Mouse (Mus musculus): ENCODE measurements around the gene R3hcc1l. TPM values are rescaled to one million over a fixed set of nuclear protein-coding genes. Genes with fewer than 3 reads are reported as not detected.

R3hcc1l gene
- total RNA-seq, 2 experiments from 2014 or later: 13.4 to 20.7 TPM

DNA sequence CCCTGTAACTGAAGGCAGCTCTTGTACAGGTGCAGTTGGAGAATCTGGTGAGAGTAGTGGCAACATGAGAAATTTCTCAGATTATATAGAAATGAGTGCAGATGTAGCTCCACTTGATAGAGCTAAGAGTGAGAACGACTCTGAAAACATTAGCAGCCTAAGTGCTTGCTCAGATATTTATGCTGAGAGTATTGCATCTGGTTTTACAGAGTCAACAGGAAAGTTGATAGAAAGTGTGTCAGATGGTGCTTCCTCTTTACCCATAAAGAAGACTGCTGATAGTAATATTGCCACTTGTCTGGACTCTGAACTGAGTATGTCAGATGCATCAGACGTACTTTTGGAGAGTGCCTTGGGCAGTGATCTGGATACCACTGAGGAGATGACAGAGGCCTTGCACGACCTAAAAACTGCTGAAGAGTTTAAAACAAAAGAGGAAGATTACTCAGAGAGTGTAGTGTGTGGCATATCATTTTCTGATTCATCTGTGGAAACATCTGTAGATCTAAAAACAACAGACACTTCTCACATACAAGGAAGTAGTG is 45.2 kb downstream of the R3hcc1l start:
- no peak for TF ChIP-seq CTCF (IDR thresholded peaks at IDR 0.05)
- Histone ChIP-seq H3K4me3 (no peak overlapping the region), H3K27ac (no peak overlapping the region)
- no peak for DNase-seq
- intact Hi-C loops (cut with DNase I): loop anchor here (5.0 kb wide), 1 partner anchor 41 kb away; no protein-coding TSS in a partner anchor

- no peak overlapping the region; the same call in 1 of the 2 replicates for H3K27ac ChIP-seq
- DNase-seq: peak; percentile 35
- intact Hi-C loops (cut with DNase I): no loop called here
- TF ChIP-seq CTCF (IDR thresholded peaks at IDR 0.05): no peak
- H3K4me3 ChIP-seq: no peak overlapping the region
These were observed 47.9 kb downstream of the R3hcc1l start for GRCm38 (mm10) chr19:42566283-42567019.

DNA sequence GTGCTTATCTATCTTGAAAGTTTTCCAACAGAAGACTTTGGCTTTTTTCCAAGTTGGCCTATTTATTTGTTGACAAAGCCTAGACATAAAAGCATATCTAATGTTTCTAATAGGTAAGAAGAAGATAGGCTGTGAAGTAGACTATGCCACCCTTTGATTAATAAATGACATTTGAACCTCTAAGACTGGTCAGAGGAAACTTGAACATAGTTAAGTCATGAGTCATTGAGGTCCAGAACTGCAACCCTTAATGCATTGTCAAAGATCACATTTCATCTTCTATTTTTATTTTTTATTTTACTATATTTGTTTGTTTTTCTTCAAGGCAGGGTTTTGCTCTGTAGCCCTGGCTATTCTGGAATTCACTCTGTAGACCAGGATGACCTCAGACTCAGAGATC is 48.5 kb downstream of the R3hcc1l start:
- DNase-seq: no peak
- H3K27ac ChIP-seq: no peak overlapping the region
- no peak for TF ChIP-seq CTCF (IDR thresholded peaks at IDR 0.05)
- no peak overlapping the region for H3K4me3 ChIP-seq
- intact Hi-C loops (cut with DNase I): no loop called here

DNA sequence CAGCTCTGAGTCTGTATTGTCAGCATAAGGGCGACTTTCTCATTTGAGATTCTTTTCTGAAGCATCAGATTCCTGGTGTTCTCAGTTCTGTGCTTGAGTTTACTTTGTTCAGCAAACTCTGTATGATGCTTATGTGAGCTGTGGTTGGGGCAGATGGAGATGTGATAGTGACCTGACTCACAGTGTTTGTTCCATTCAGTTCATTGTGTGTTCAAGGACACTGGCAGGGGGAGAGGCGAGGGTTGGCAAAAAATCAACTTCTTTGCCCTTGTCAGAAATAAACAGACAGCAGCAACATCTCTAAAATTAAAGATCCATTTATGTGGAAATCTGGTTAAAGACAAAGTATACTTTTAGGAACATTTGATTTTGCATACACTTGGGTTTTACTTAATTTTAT is 50.5 kb downstream of the R3hcc1l start:
- Histone ChIP-seq H3K4me3 (no peak overlapping the region), H3K27ac (no peak overlapping the region)
- DNase-seq: no peak
- intact Hi-C loops (cut with DNase I): no loop called here
- TF ChIP-seq CTCF (IDR thresholded peaks at IDR 0.05): no peak

GRCm38 (mm10) chr19:42571291-42571690 is 52.7 kb downstream of the R3hcc1l start:
- H3K27ac ChIP-seq: no peak overlapping the region
- TF ChIP-seq CTCF (IDR thresholded peaks at IDR 0.05): no peak
- no peak for DNase-seq
- H3K4me3 ChIP-seq: no peak overlapping the region
- intact Hi-C loops (cut with DNase I): no loop called here

DNA sequence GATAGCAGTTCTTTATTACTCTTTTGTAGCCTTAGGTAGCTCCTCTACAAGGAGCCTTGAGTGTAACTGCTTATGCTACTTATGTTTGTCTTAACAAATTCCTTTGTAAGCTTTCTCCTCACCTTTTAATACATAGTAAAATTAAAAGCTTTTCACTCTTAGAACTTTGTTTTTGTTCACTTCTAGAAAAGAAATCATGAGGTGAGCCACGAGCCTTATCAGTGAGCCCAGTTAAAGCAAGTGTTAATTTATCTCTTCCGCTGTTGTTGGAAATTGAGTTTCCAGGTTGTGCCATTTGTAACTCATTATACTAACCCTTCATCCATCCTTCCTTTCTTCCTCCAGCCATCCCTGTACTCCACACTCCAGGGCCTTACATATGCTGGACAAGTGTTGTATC is 56.8 kb downstream of the R3hcc1l start:
- Histone ChIP-seq H3K4me3 (no peak overlapping the region), H3K27ac (no peak overlapping the region)
- intact Hi-C loops (cut with DNase I): no loop called here
- DNase-seq: no peak
- no peak for TF ChIP-seq CTCF (IDR thresholded peaks at IDR 0.05)

- no peak for DNase-seq
- no peak for TF ChIP-seq CTCF (IDR thresholded peaks at IDR 0.05)
- Histone ChIP-seq H3K4me3 (no peak overlapping the region), H3K27ac (no peak overlapping the region)
- intact Hi-C loops (cut with DNase I): no loop called here
These were observed 58.3 kb downstream of the R3hcc1l start for GRCm38 (mm10) chr19:42576856-42577255.

GRCm38 (mm10) chr19:42578631-42579030 is 60.1 kb downstream of the R3hcc1l start:
- TF ChIP-seq CTCF (IDR thresholded peaks at IDR 0.05): no peak
- H3K4me3 ChIP-seq: no peak overlapping the region
- no peak for DNase-seq
- intact Hi-C loops (cut with DNase I): no loop called here
- no peak overlapping the region for H3K27ac ChIP-seq

DNA sequence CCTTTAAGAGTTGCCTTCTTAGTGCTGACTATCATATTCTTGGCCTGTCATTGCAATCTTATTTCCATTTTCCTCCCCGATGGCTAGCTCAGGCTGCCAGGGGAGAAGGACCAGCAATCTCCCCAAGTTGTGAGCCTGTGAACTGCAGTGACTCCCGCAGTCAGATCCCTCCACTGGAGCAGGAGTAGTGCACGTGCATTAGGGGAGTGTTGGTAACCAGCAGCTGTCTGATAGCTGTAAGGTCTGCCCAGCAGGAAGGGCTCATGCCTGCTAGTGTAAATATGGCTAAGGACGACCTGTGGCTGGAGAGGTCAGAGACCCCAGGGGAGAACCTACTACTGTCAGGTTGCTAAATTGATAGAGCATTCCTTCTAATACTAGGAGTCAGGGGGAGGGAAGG is 62.1 kb downstream of the R3hcc1l start:
- DNase-seq: no peak
- Histone ChIP-seq H3K4me3 (no peak overlapping the region), H3K27ac (no peak overlapping the region)
- intact Hi-C loops (cut with DNase I): loop anchor here (10.0 kb wide), 1 partner anchor 194 kb away; the partner anchor contains the start of gene Hps1
- TF ChIP-seq CTCF (IDR thresholded peaks at IDR 0.05): no peak

DNA sequence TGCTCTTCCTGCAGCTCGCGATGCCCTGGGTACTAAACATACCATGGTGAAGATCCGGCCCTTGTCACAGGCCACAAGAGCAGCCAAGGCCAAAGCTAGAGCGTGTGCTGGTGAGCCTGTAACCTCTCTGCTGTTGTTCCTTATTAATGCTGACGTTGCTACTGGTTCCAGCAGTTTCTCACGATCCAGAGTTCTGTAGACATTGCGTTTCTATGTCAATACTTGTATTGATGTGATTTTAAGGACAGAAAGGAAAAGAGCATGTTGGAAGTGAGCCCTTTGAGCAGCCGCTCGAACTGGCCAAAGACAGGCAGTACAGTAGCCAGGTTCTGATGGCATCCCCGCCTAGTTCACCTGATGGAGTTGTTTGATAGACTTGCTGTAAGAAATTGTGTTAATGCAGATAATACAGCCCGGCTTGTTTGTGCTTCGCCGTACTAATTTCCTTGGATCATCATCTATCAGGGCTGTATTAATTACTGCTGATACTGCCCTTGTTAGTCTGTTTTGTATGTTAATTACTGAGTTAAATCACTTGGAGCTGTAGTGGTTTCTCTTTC is 64.3 kb downstream of the R3hcc1l start:
- H3K4me3 ChIP-seq: no peak overlapping the region

GRCm38 (mm10) chr19:42583677-42584076 is 65.1 kb downstream of the R3hcc1l start:
- Histone ChIP-seq H3K4me3 (no peak overlapping the region), H3K27ac (no peak overlapping the region)
- TF ChIP-seq CTCF (IDR thresholded peaks at IDR 0.05): no peak
- intact Hi-C loops (cut with DNase I): loop anchor here (10.0 kb wide), 1 partner anchor 191 kb away; the partner anchor contains the start of gene Hps1
- DNase-seq: no peak

More for the DNA sequence above, 64.3 kb downstream of the R3hcc1l start:
- TF ChIP-seq CTCF (IDR thresholded peaks at IDR 0.05): no peak
- intact Hi-C loops (cut with DNase I): loop anchor here (10.0 kb wide), 1 partner anchor 192 kb away; the partner anchor contains the start of gene Hps1
- no peak for DNase-seq
- no peak overlapping the region for H3K27ac ChIP-seq

- Histone ChIP-seq H3K27ac (no peak overlapping the region), H3K4me3 (no peak overlapping the region)
- no peak for TF ChIP-seq CTCF (IDR thresholded peaks at IDR 0.05)
- intact Hi-C loops (cut with DNase I): loop anchor here (10.0 kb wide), 1 partner anchor 191 kb away; the partner anchor contains the start of gene Hps1
- DNase-seq: no peak
These were observed 65.6 kb downstream of the R3hcc1l start for GRCm38 (mm10) chr19:42584188-42584587.

DNA sequence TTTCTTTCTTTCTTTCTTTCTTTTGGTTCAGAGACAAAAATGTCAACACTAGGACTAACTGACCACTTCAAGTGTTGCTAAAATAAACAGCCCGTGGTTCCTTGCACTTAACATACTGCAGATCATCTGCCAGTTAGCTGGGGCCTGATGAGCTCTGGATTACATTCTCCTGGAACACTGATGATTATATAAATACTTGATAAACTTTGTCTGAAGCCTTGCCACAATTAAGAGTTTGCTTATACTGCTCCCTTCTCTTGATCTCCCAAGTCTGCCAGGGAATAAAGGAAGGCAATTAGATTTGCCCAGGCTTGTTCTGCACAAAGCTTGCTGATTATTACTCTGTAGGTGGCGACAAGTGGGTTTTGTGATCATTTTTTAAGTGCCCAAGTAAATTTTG is 69.1 kb downstream of the R3hcc1l start:
- intact Hi-C loops (cut with DNase I): loop anchor here (5.0 to 10.0 kb wide), 2 partner anchors 65 to 187 kb away; partner anchors contain the start of gene Hps1
- DNase-seq: no peak
- Histone ChIP-seq H3K4me3 (no peak overlapping the region), H3K27ac (peak overlapping the region; percentile 61)
- TF ChIP-seq CTCF (IDR thresholded peaks at IDR 0.05): no peak

Data from gastrocnemius, adult 2 months (tissue).